Mouse (Mus musculus) layer of hippocampus, adult 9-10 months (tissue): ENCODE data around the gene Ablim1.

Experiments
- DNase-seq: peaks from one replicate; pipeline ENCODE4 v3.0.0; 2022; ENCODE audit warnings: low spot score

The Ablim1 gene

GRCm38 (mm10) chr19:57257801-57258200 lies 56.9 kb downstream of the Ablim1 start:
- no peak for DNase-seq

GRCm38 (mm10) chr19:57256666-57257065 lies 58.1 kb downstream of the Ablim1 start:
- no peak for DNase-seq

GRCm38 (mm10) chr19:57255157-57255556 lies 59.6 kb downstream of the Ablim1 start:
- no peak for DNase-seq

GRCm38 (mm10) chr19:57252692-57253448 lies 61.8 kb downstream of the Ablim1 start:
- DNase-seq = no peak

- DNase-seq = no peak
Measured at GRCm38 (mm10) chr19:57248781-57249180, 65.9 kb downstream of the Ablim1 start.

GRCm38 (mm10) chr19:57247221-57247620 lies 67.5 kb downstream of the Ablim1 start:
- no peak for DNase-seq

GRCm38 (mm10) chr19:57244281-57244680 lies 70.4 kb downstream of the Ablim1 start:
- DNase-seq = no peak

- no peak for DNase-seq
Measured at GRCm38 (mm10) chr19:57243606-57244005, 71.1 kb downstream of the Ablim1 start.

- DNase-seq = no peak
Measured at GRCm38 (mm10) chr19:57243191-57243590, 71.5 kb downstream of the Ablim1 start.

GRCm38 (mm10) chr19:57241363-57242192 lies 73.1 kb downstream of the Ablim1 start:
- no peak for DNase-seq

- DNase-seq = no peak
Measured at GRCm38 (mm10) chr19:57240259-57240658, 74.5 kb downstream of the Ablim1 start.

- no peak for DNase-seq
Measured at GRCm38 (mm10) chr19:57239176-57239784, 75.4 kb downstream of the Ablim1 start.

GRCm38 (mm10) chr19:57238461-57238860 lies 76.3 kb downstream of the Ablim1 start:
- DNase-seq = no peak

GRCm38 (mm10) chr19:57237534-57237933 lies 77.2 kb downstream of the Ablim1 start:
- no peak for DNase-seq

GRCm38 (mm10) chr19:57236647-57237046 lies 78.1 kb downstream of the Ablim1 start:
- no peak for DNase-seq

- DNase-seq = no peak
Measured at GRCm38 (mm10) chr19:57235931-57236330, 78.8 kb downstream of the Ablim1 start.

- DNase-seq = no peak
Measured at GRCm38 (mm10) chr19:57230996-57231395, 83.7 kb downstream of the Ablim1 start.

- no peak for DNase-seq
Measured at GRCm38 (mm10) chr19:57229161-57229560, 85.6 kb downstream of the Ablim1 start.

- no peak for DNase-seq
Measured at GRCm38 (mm10) chr19:57228576-57228975, 86.1 kb downstream of the Ablim1 start.

GRCm38 (mm10) chr19:57224390-57224789 lies 90.3 kb downstream of the Ablim1 start:
- no peak for DNase-seq

GRCm38 (mm10) chr19:57223686-57224085 lies 91.0 kb downstream of the Ablim1 start:
- DNase-seq = no peak

GRCm38 (mm10) chr19:57222657-57223056 lies 92.1 kb downstream of the Ablim1 start:
- DNase-seq = no peak
